Mouse (Mus musculus) CH12.LX (cell line): ENCODE data around the gene Gm45521. TPM values are rescaled to one million over a fixed set of nuclear protein-coding genes. Genes with fewer than 3 reads are reported as not detected.

Source experiments
- DNase-seq: peaks from one replicate; pipeline ENCODE4 v3.0.0-alpha.2; 2013; ENCODE audit errors: extremely low read depth
- H3K27ac ChIP-seq: 2 replicates; pipeline ENCODE4 v1.5.1; 2012; ENCODE audit warnings: low read depth, mild to moderate bottlenecking, control low read depth, moderate library complexity; ENCODE audit not compliant: insufficient read depth
- H3K27me3 ChIP-seq: replicated peaks from 2 replicates; pipeline ENCODE3; 2012; ENCODE audit warnings: inconsistent platforms
- H3K36me3 ChIP-seq, 2 experiments: replicated peaks in 1 of 2; 2 replicates each; pipeline versions ENCODE3 to v1.6.1; 2012; ENCODE audit warnings: inconsistent platforms in 1 of 2, low read length in 1 of 2, mild to moderate bottlenecking in 1 of 2, mixed read lengths in 1 of 2, moderate library complexity in 1 of 2; ENCODE audit not compliant: control insufficient read depth in 1 of 2, insufficient read depth in 1 of 2
- H3K4me1 ChIP-seq, 2 experiments: 2 replicates each; pipeline ENCODE4 v1.6.1; 2012; ENCODE audit warnings: inconsistent platforms in 1 of 2, moderate library complexity in 1 of 2; ENCODE audit not compliant: insufficient read depth in 2 of 2, control insufficient read depth in 1 of 2
- H3K4me2 ChIP-seq: 2 replicates; pipeline ENCODE4 v1.6.1; 2012; ENCODE audit warnings: low read depth, mild to moderate bottlenecking, control low read depth; ENCODE audit not compliant: poor library complexity, insufficient read depth, severe bottlenecking
- H3K4me3 ChIP-seq, 3 experiments: fragments of 150-350 bp in 1 of 3; sonication (generic) in 1 of 3; replicated peaks in 1 of 3; 2 replicates each; pipeline versions ENCODE3 to v1.5.1; 2011 to 2012; ENCODE audit warnings: low read depth in 2 of 3, low read length in 2 of 3, mild to moderate bottlenecking in 2 of 3, moderate library complexity in 2 of 3, control low read depth in 1 of 3, improper control_type of control experiment in 1 of 3, inconsistent platforms in 1 of 3, mixed read lengths in 1 of 3; ENCODE audit not compliant: poor library complexity in 1 of 3
- H3K79me2 ChIP-seq: replicated peaks from 2 replicates; pipeline ENCODE4 v1.6.1; 2012; ENCODE audit warnings: mild to moderate bottlenecking, moderate library complexity; ENCODE audit not compliant: control insufficient read depth, poor library complexity, insufficient read depth, severe bottlenecking; ENCODE audit errors: extremely low read depth
- H3K9ac ChIP-seq: 2 replicates; pipeline ENCODE4 v1.6.1; 2012; ENCODE audit warnings: low read depth, mild to moderate bottlenecking, control low read depth, moderate library complexity; ENCODE audit not compliant: insufficient read depth
- H3K9me3 ChIP-seq: replicated peaks from 2 replicates; pipeline ENCODE3; 2012; ENCODE audit warnings: low read length, inconsistent platforms, mixed read lengths
- BHLHE40 ChIP-seq: IDR thresholded peaks from 2 replicates; pipeline ENCODE4 v1.6.1; 2011; ENCODE audit warnings: mild to moderate bottlenecking, low read depth, low read length, improper control_type of control experiment
- CHD1 ChIP-seq: IDR thresholded peaks from 2 replicates; pipeline ENCODE4 v1.6.1; 2012; ENCODE audit warnings: low read depth, low read length, improper control_type of control experiment, inconsistent platforms
- CHD2 ChIP-seq: IDR thresholded peaks from 2 replicates; pipeline ENCODE4 v1.6.1; 2011; ENCODE audit warnings: low read length, improper control_type of control experiment
- CTCF ChIP-seq, 2 experiments: IDR thresholded peaks in 1 of 2; conservative IDR thresholded peaks in 1 of 2; 2 replicates each; pipeline ENCODE4 v1.5.1; 2011 to 2012; ENCODE audit warnings: low read depth in 2 of 2, low read length in 2 of 2, improper control_type of control experiment in 1 of 2, inconsistent platforms in 1 of 2, mild to moderate bottlenecking in 1 of 2, moderate library complexity in 1 of 2
- E2F4 ChIP-seq: IDR thresholded peaks from 2 replicates; pipeline ENCODE4 v1.6.1; 2011; ENCODE audit warnings: low read depth, low read length, improper control_type of control experiment; ENCODE audit not compliant: insufficient replicate concordance
- ELF1 ChIP-seq: IDR thresholded peaks from 2 replicates; pipeline ENCODE4 v1.6.1; 2014; ENCODE audit warnings: low read depth, mild to moderate bottlenecking, inconsistent platforms, low read length, improper control_type of control experiment
- EP300 ChIP-seq: IDR thresholded peaks from 2 replicates; pipeline ENCODE4 v1.6.1; 2011; ENCODE audit warnings: low read length, improper control_type of control experiment
- ETS1 ChIP-seq: conservative IDR thresholded peaks from 2 replicates; pipeline ENCODE4 v1.6.1; 2012; ENCODE audit warnings: low read depth, mild to moderate bottlenecking, inconsistent platforms, low read length, improper control_type of control experiment, moderate library complexity
- HCFC1 ChIP-seq: IDR thresholded peaks from 2 replicates; pipeline ENCODE4 v1.6.1; 2012; ENCODE audit warnings: low read depth, mild to moderate bottlenecking, inconsistent platforms, low read length, improper control_type of control experiment
- IRF4 ChIP-seq: IDR thresholded peaks from 2 replicates; pipeline ENCODE4 v1.6.1; 2014; ENCODE audit warnings: low read depth, mild to moderate bottlenecking, inconsistent platforms, low read length, improper control_type of control experiment
- JUN ChIP-seq: IDR thresholded peaks from 2 replicates; pipeline ENCODE4 v1.6.1; 2011; ENCODE audit warnings: low read depth, mild to moderate bottlenecking, low read length, improper control_type of control experiment, moderate library complexity; ENCODE audit not compliant: insufficient read depth
- JUND ChIP-seq: conservative IDR thresholded peaks from 2 replicates; pipeline ENCODE4 v1.6.1; 2011; ENCODE audit warnings: low read depth, low read length, improper control_type of control experiment
- KAT2A ChIP-seq: IDR thresholded peaks from 2 replicates; pipeline ENCODE4 v1.6.1; 2012; ENCODE audit warnings: low read length, improper control_type of control experiment, inconsistent platforms; ENCODE audit not compliant: insufficient replicate concordance
- MAFK ChIP-seq: IDR thresholded peaks from 2 replicates; pipeline ENCODE4 v1.6.1; 2011; ENCODE audit warnings: low read length, improper control_type of control experiment; ENCODE audit not compliant: insufficient replicate concordance
- MAX ChIP-seq: IDR thresholded peaks from 2 replicates; pipeline ENCODE4 v1.6.1; 2011; ENCODE audit warnings: low read length, improper control_type of control experiment
- MAZ ChIP-seq: IDR thresholded peaks from 2 replicates; pipeline ENCODE4 v1.6.1; 2012; ENCODE audit warnings: low read depth, mild to moderate bottlenecking, inconsistent platforms, low read length, improper control_type of control experiment, moderate library complexity
- MEF2A ChIP-seq: IDR thresholded peaks from 2 replicates; pipeline ENCODE4 v1.6.1; 2014; ENCODE audit warnings: low read depth, mild to moderate bottlenecking, inconsistent platforms, low read length, improper control_type of control experiment, borderline replicate concordance
- MXI1 ChIP-seq: IDR thresholded peaks from 2 replicates; pipeline ENCODE4 v1.6.1; 2011; ENCODE audit warnings: mild to moderate bottlenecking, low read depth, low read length, improper control_type of control experiment
- MYC ChIP-seq: IDR thresholded peaks from 2 replicates; pipeline ENCODE4 v1.6.1; 2011; ENCODE audit warnings: low read depth, mild to moderate bottlenecking, improper control_type of control experiment, low read length
- NRF1 ChIP-seq: IDR thresholded peaks from 2 replicates; pipeline ENCODE4 v1.6.1; 2014; ENCODE audit warnings: low read depth, mild to moderate bottlenecking, inconsistent platforms, low read length, improper control_type of control experiment, moderate library complexity
- PAX5 ChIP-seq: IDR thresholded peaks from 2 replicates; pipeline ENCODE4 v1.6.1; 2012; ENCODE audit warnings: low read length, inconsistent platforms, mixed read lengths
- POLR2A ChIP-seq: IDR thresholded peaks from 2 replicates; pipeline ENCODE4 v1.6.1; 2011; ENCODE audit warnings: low read depth, mild to moderate bottlenecking, improper control_type of control experiment, low read length
- RAD21 ChIP-seq: IDR thresholded peaks from 2 replicates; pipeline ENCODE4 v1.6.1; 2011; ENCODE audit warnings: low read depth, mild to moderate bottlenecking, low read length, improper control_type of control experiment, moderate library complexity
- RCOR1 ChIP-seq: conservative IDR thresholded peaks from 2 replicates; pipeline ENCODE4 v1.6.1; 2012; ENCODE audit warnings: low read depth, mild to moderate bottlenecking, inconsistent platforms, low read length, improper control_type of control experiment
- SIN3A ChIP-seq: IDR thresholded peaks from 2 replicates; pipeline ENCODE4 v1.6.1; 2012; ENCODE audit warnings: low read length, improper control_type of control experiment, inconsistent platforms
- SMC3 ChIP-seq: IDR thresholded peaks from 2 replicates; pipeline ENCODE4 v1.6.1; 2011; ENCODE audit warnings: low read depth, low read length, improper control_type of control experiment
- TBP ChIP-seq: conservative IDR thresholded peaks from 2 replicates; pipeline ENCODE4 v1.6.1; 2011; ENCODE audit warnings: low read depth, low read length, improper control_type of control experiment
- TCF12 ChIP-seq: IDR thresholded peaks from 2 replicates; pipeline ENCODE4 v1.6.1; 2014; ENCODE audit warnings: low read depth, mild to moderate bottlenecking, inconsistent platforms, low read length, improper control_type of control experiment
- UBTF ChIP-seq: IDR thresholded peaks from 2 replicates; pipeline ENCODE4 v1.6.1; 2012; ENCODE audit warnings: low read depth, mild to moderate bottlenecking, inconsistent platforms, low read length, improper control_type of control experiment, moderate library complexity
- USF1 ChIP-seq: IDR thresholded peaks from 2 replicates; pipeline ENCODE4 v1.6.1; 2014; ENCODE audit warnings: low read depth, mild to moderate bottlenecking, inconsistent platforms, low read length, improper control_type of control experiment
- USF2 ChIP-seq: conservative IDR thresholded peaks from 2 replicates; pipeline ENCODE4 v1.6.1; 2011; ENCODE audit warnings: low read depth, low read length, improper control_type of control experiment
- ZKSCAN1 ChIP-seq: IDR thresholded peaks from 2 replicates; pipeline ENCODE4 v1.6.1; 2012; ENCODE audit warnings: low read depth, inconsistent platforms, low read length, improper control_type of control experiment, borderline replicate concordance
- ZNF384 ChIP-seq: IDR thresholded peaks from 2 replicates; pipeline ENCODE4 v1.6.1; 2012; ENCODE audit warnings: low read depth, low read length, improper control_type of control experiment, inconsistent platforms
- dilution Hi-C: fragments of 300-500 bp; cut with MboI; formaldehyde crosslinking; loops from 2 replicates; pipeline ENCODE4 v1.14.3; 2020; ENCODE audit warnings: low sequenced_read_pairs; ENCODE audit not compliant: extremely low pct_unique_long_range_greater_than_20kb, extremely low pct_ligation_motif_present
- in situ Hi-C: fragments of 300-500 bp; cut with MboI; formaldehyde crosslinking; loops from 3 replicates; pipeline ENCODE4 v1.14.3; 2019; ENCODE audit warnings: low sequenced_read_pairs, low pct_ligation_motif_present, low pct_unique_long_range_greater_than_20kb, mixed read lengths
- polyA plus RNA-seq: library from polyadenylated mRNA; unstranded; fragments of >175 nt; gene quantifications from 2 replicates; pipeline ENCODE4 v1.2.1, GENCODE M21; 2012; ENCODE audit warnings: low read depth; ENCODE audit not compliant: insufficient read length
- total RNA-seq, 2 experiments: library from RNA; depleted of rRNA; stranded (reverse); fragments of 300-350 nt in 1 of 2; fragments of >200 nt in 1 of 2; gene quantifications; 2 replicates each; pipeline ENCODE4 v1.2.3; 2012 to 2014

The Gm45521 gene
- total and polyA plus RNA-seq, 3 experiments: not detected

DNA sequence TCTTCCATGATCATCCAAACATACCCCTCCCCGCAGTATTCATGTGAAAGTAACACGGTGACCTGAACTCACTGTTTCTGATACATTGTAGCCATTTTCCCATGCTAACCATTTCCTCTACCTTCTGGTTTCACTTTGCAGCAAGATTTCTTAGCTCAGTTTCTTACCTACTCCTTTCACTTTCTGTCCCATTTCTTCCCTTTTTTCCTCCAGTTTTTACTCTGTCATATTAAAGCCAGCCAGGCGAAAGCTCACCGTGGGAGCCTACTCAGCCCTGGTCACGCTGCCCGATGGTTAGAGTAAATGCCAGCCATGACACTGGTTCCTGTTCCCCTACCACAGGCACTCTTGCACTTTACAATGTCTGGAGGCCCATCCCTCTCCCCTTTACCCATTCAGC lies 29.8 kb downstream of the Gm45521 start:
- in situ Hi-C loops (no loop called here), dilution Hi-C loops (no loop called here)
- no peak for TF ChIP-seq MEF2A
- TF ChIP-seq NRF1: no peak
- peak; percentile 57 for TF ChIP-seq EP300
- 0 out of 2 replicates have a peak, but pooled peaks have one; percentile 32 for TF ChIP-seq MAFK
- 0 out of 2 replicates have a peak, but pooled peaks have one; percentile 12 for TF ChIP-seq JUN
- TF ChIP-seq USF2: no peak
- no peak for TF ChIP-seq POLR2A
- TF ChIP-seq ETS1: peak; percentile 57; the same call in 1 of the 2 replicates
- TF ChIP-seq UBTF: no peak
- TF ChIP-seq BHLHE40: peak; percentile 38; the same call in 1 of the 2 replicates
- no peak for TF ChIP-seq PAX5
- no peak for TF ChIP-seq ZNF384
- no peak for TF ChIP-seq E2F4
- no peak for TF ChIP-seq TBP
- TF ChIP-seq ELF1: no peak
- TF ChIP-seq MAZ: 0 out of 2 replicates have a peak, but pooled peaks have one; percentile 23
- TF ChIP-seq CTCF (conservative IDR thresholded peaks at IDR 0.05 in 1 of 2, IDR thresholded peaks at IDR 0.05 in 1 of 2; ENCODE audit: low read depth in 2 of 2, low read length in 2 of 2): no peak
- peak; percentile 68 for TF ChIP-seq IRF4
- TF ChIP-seq RAD21: no peak
- no peaks in the 10 kb centered on the region for H3K9me3 ChIP-seq
- no peak overlapping the region for H3K9ac ChIP-seq
- no peaks in the 10 kb centered on the region for H3K27me3 ChIP-seq
- H3K4me3 ChIP-seq: no peak overlapping the region
- H3K4me2 ChIP-seq: no peak overlapping the region
- no peak overlapping the region for H3K27ac ChIP-seq
- no peaks in the 10 kb centered on the region for H3K79me2 ChIP-seq
- H3K4me1 ChIP-seq: peaks cover 25 to 54% of the 10 kb centered on the region in 2 experiments
- DNase-seq: no peak
- peaks cover 0 to 84% of the 10 kb centered on the region in 2 experiments for H3K36me3 ChIP-seq

DNA sequence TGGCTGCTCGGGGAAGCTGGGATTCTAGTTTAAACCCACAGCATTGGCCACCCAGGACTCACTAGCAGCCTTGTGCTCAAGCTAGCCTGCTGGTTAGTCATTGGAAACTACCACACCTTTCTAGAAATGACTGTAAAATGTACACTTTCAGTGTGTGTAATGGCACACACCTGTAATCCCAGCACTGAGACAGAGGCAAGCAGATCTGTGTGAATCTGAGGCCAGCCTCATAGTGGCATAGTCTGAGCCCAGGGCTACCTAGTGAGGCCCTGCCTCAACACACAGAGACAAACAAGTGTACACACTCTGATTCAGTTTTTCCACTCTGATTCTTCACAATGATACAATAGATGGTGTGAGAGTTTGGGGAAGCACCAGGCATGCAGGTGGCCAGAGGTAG lies 32.3 kb downstream of the Gm45521 start:
- dilution Hi-C loops (no loop called here), in situ Hi-C loops (no loop called here)
- H3K36me3 ChIP-seq: peaks cover 0 to 67% of the 10 kb centered on the region in 2 experiments
- peak; percentile 72 for DNase-seq
- H3K27me3 ChIP-seq: no peaks in the 10 kb centered on the region
- H3K9ac ChIP-seq: no peak overlapping the region
- H3K27ac ChIP-seq: no peak overlapping the region
- H3K9me3 ChIP-seq: no peaks in the 10 kb centered on the region
- no peak overlapping the region for H3K4me2 ChIP-seq
- no peaks in the 10 kb centered on the region for H3K79me2 ChIP-seq
- H3K4me1 ChIP-seq: peaks cover 40 to 61% of the 10 kb centered on the region in 2 experiments
- no peak overlapping the region for H3K4me3 ChIP-seq
- TF ChIP-seq CTCF (conservative IDR thresholded peaks at IDR 0.05 in 1 of 2, IDR thresholded peaks at IDR 0.05 in 1 of 2; ENCODE audit: low read depth in 2 of 2, low read length in 2 of 2): no peak
- TF ChIP-seq SIN3A: no peak
- TF ChIP-seq ZNF384: no peak
- no peak for TF ChIP-seq CHD1
- no peak for TF ChIP-seq MAX
- TF ChIP-seq JUND: peak; percentile 92
- no peak for TF ChIP-seq HCFC1
- no peak for TF ChIP-seq NRF1
- TF ChIP-seq USF2: no peak
- TF ChIP-seq TBP: no peak
- peak; percentile 48 for TF ChIP-seq TCF12
- peak; percentile 94 for TF ChIP-seq IRF4
- TF ChIP-seq MYC: 0 out of 2 replicates have a peak, but pooled peaks have one; percentile 11
- peak; percentile 77 for TF ChIP-seq ETS1
- TF ChIP-seq E2F4: no peak
- no peak for TF ChIP-seq SMC3
- TF ChIP-seq USF1: no peak
- TF ChIP-seq KAT2A: no peak
- no peak for TF ChIP-seq RCOR1
- TF ChIP-seq MAZ: no peak
- no peak for TF ChIP-seq ZKSCAN1
- no peak for TF ChIP-seq CHD2
- TF ChIP-seq MXI1: no peak
- TF ChIP-seq JUN: peak; percentile 79
- no peak for TF ChIP-seq MAFK
